Mouse (Mus musculus): ENCODE results near the gene Tnfrsf13b. TPM values are rescaled to one million over a fixed set of nuclear protein-coding genes. Genes with fewer than 3 reads are reported as not detected.
"Not testable (repeated sequence)": the region's sequence is repeated elsewhere in the genome, so short reads cannot be mapped to it uniquely, and the experiment has no call there.

The Tnfrsf13b gene
- polyA plus RNA-seq, 1 experiment from 2014 or later, result 1.0 TPM

DNA sequence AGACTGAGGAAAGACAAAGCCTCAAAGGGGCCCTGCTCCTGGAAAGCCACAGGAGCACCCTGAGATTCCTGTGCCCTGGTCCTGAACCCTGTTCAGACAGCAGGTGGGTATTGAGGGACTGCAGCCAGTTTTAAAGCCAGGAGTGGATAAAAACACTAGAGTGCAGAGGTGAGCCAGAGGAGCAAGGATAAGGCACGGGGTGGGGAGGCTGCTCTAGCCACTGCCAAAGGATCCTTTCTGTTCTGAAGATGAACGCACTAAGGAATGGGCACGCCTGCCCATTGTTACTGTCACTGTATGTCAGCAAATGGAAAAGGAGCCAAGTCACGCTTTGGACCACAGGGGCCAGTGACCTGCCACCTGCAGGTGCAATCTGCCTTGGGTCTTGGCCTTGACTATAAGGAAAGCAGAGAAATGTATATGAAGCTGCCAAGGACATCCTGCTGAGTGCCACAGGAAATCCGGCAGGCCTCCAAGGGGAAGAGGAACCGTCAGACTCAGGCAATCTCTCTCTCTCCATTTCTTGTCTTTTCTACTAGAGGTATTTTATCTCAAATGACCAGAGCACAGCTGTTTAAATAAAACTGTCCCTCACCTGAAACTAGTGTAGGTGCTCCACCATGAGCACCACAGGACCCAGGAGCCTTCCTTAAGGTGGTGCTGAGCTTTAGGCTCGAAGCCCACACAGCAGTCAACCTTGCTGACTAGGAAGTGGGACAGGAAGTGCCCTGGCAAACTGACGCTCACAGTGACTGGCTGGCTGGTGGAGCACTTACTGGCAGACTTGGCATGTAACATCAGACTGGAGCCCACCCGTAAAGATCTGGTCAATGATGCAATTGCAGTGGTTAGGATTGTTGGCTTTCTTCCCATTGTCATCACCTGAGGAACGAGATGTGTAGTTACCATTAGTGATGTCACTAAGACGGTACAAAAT, 33.5 kb downstream of the Tnfrsf13b start:
- Histone ChIP-seq H3K36me3 (ENCODE audit: control insufficient read depth, insufficient read depth, low read length) (peaks cover 53% of the 10 kb centered on the region), H3K27ac (ENCODE audit: low read depth, low read length) (no peak overlapping the region), H3K9me3 (ENCODE audit: control insufficient read depth, low read length) (no peaks in the 10 kb centered on the region), H3K4me2 (ENCODE audit: low read depth, low read length, severe bottlenecking) (no peak overlapping the region), H3K27me3 (ENCODE audit: control insufficient read depth, insufficient read depth, low read length) (no peaks in the 10 kb centered on the region), H3K9ac (ENCODE audit: low read length) (no peak overlapping the region), H3K4me3 (ENCODE audit: low read depth, low read length) (no peak overlapping the region), H3K4me1 (replicated peaks; ENCODE audit: control insufficient read depth, insufficient read depth, low read length) (no peaks in the 10 kb centered on the region)
- 85% methylated on average over 11 of the region's 11 CpGs for WGBS
- DNase-seq (ENCODE audit: low spot score) (no peak), ATAC-seq (replicated peaks; ENCODE audit: low FRiP score) (no peak)

DNA sequence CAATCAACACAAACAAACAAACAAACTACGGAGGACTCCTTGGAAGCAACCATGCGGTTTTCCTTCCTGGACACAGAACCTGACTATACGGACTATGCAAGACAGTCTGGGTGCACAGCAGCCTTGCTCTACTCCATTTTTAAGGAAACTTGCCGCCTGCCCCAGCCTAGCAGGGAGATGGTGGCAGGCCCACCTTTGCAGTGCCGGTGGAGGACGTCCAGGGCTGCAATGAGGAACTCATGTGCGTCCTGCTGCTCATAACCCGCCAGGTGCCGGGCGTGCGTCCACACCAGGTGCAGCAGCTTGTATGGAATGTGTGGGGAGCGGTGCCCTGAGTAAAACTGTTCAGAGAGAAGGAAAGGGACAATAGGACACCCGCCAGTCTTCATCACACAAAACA, 34.6 kb downstream of the Tnfrsf13b start:
- no peak for ATAC-seq (replicated peaks; ENCODE audit: low FRiP score)
- Histone ChIP-seq H3K27me3 (ENCODE audit: control insufficient read depth, insufficient read depth, low read length) (no peaks in the 10 kb centered on the region), H3K9ac (ENCODE audit: low read length) (no peak overlapping the region), H3K4me1 (replicated peaks; ENCODE audit: control insufficient read depth, insufficient read depth, low read length) (no peaks in the 10 kb centered on the region), H3K36me3 (ENCODE audit: control insufficient read depth, insufficient read depth, low read length) (peaks cover 47% of the 10 kb centered on the region), H3K4me2 (ENCODE audit: low read depth, low read length, severe bottlenecking) (no peak overlapping the region), H3K27ac (ENCODE audit: low read depth, low read length) (no peak overlapping the region), H3K9me3 (ENCODE audit: control insufficient read depth, low read length) (no peaks in the 10 kb centered on the region), H3K4me3 (ENCODE audit: low read depth, low read length) (no peak overlapping the region)
- 93% methylated on average over 13 of the region's 13 CpGs for WGBS
- no peak for DNase-seq (ENCODE audit: low spot score)

DNA sequence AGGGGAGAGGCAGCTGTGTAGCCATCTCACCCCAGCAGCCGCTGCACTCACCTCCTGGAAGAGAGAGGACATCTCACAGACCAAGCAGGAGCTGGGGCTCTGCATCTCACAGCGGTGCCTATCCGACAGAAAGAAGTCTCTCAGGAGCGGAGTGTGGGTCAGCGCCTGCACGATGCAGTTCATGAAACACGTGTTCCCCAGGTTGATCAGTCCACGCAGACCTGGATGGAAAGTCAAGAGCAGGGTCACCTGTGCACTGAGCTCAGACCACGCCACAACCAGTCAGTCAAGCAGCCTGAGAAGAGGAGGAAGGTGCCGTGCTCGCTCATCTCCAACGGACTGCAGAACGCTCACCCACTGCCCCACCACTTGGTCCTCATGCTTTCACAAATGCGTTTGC, 36.2 kb downstream of the Tnfrsf13b start:
- ATAC-seq (replicated peaks; ENCODE audit: low FRiP score), result no peak
- H3K4me2 ChIP-seq (ENCODE audit: low read depth, low read length, severe bottlenecking), result no peak overlapping the region
- no peak overlapping the region for H3K27ac ChIP-seq (ENCODE audit: low read depth, low read length)
- H3K27me3 ChIP-seq (ENCODE audit: control insufficient read depth, insufficient read depth, low read length), result no peaks in the 10 kb centered on the region
- peaks cover 43% of the 10 kb centered on the region for H3K36me3 ChIP-seq (ENCODE audit: control insufficient read depth, insufficient read depth, low read length)
- H3K9me3 ChIP-seq (ENCODE audit: control insufficient read depth, low read length), result no peaks in the 10 kb centered on the region
- H3K9ac ChIP-seq (ENCODE audit: low read length), result no peak overlapping the region
- no peak for DNase-seq (ENCODE audit: low spot score)
- no peak overlapping the region for H3K4me3 ChIP-seq (ENCODE audit: low read depth, low read length)
- WGBS, result 95% methylated on average over 14 of the region's 14 CpGs
- H3K4me1 ChIP-seq (replicated peaks; ENCODE audit: control insufficient read depth, insufficient read depth, low read length), result no peaks in the 10 kb centered on the region

DNA sequence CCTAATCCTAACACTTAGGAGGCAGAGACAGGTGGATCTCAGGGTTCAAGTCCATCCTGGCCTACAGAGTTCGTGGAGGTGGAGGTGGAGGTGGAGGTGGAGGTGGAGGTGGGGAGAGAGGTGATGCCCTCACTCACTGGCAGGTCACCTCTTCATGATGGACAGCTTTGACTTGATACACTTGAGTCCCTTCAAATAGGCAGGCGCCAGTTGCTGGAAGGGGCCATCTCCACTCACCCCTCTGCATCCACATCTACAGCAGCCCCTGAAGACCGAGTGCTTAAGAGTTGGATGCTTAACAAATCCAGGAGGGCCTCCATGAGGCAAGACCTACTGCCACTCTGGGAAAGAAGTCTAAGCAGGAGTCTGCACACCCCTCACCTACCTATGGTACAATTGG, 36.8 kb downstream of the Tnfrsf13b start:
- H3K9me3 ChIP-seq (ENCODE audit: control insufficient read depth, low read length), result no peaks in the 10 kb centered on the region
- no peaks in the 10 kb centered on the region for H3K4me1 ChIP-seq (replicated peaks; ENCODE audit: control insufficient read depth, insufficient read depth, low read length)
- DNase-seq (ENCODE audit: low spot score), result no peak
- H3K27me3 ChIP-seq (ENCODE audit: control insufficient read depth, insufficient read depth, low read length), result no peaks in the 10 kb centered on the region
- no peak for ATAC-seq (replicated peaks; ENCODE audit: low FRiP score)
- 92% methylated on average over 3 of the region's 3 CpGs for WGBS
- no peak overlapping the region for H3K9ac ChIP-seq (ENCODE audit: low read length)
- peaks cover 40% of the 10 kb centered on the region for H3K36me3 ChIP-seq (ENCODE audit: control insufficient read depth, insufficient read depth, low read length)
- no peak overlapping the region for H3K27ac ChIP-seq (ENCODE audit: low read depth, low read length)
- H3K4me3 ChIP-seq (ENCODE audit: low read depth, low read length), result no peak overlapping the region
- no peak overlapping the region for H3K4me2 ChIP-seq (ENCODE audit: low read depth, low read length, severe bottlenecking)

DNA sequence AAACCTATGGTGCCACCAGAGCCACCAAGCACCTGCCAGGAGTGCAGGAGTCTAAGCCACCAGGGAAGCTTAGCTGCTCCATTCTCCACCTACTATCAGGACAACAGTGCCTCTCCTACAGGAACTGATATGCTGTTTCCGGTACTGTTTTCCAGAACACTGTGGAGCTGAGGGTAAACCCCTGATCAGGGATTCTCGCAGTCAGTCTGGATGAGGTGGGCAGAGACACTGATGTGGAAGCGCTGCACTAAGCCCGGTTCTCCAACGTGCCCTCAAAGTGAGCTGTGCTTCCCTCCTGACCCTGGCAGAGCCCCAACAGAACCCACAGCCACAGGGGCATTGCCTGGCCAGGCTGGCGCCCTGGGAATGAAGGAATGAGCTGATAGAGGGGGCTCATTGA, 37.8 kb downstream of the Tnfrsf13b start:
- 92% methylated on average over 6 of the region's 6 CpGs for WGBS
- peaks cover 34% of the 10 kb centered on the region for H3K36me3 ChIP-seq (ENCODE audit: control insufficient read depth, insufficient read depth, low read length)
- no peak overlapping the region for H3K27ac ChIP-seq (ENCODE audit: low read depth, low read length)
- no peaks in the 10 kb centered on the region for H3K27me3 ChIP-seq (ENCODE audit: control insufficient read depth, insufficient read depth, low read length)
- no peaks in the 10 kb centered on the region for H3K4me1 ChIP-seq (replicated peaks; ENCODE audit: control insufficient read depth, insufficient read depth, low read length)
- no peak overlapping the region for H3K9ac ChIP-seq (ENCODE audit: low read length)
- ATAC-seq (replicated peaks; ENCODE audit: low FRiP score) (no peak), DNase-seq (ENCODE audit: low spot score) (no peak)
- H3K4me3 ChIP-seq (ENCODE audit: low read depth, low read length), result no peak overlapping the region
- H3K4me2 ChIP-seq (ENCODE audit: low read depth, low read length, severe bottlenecking), result no peak overlapping the region
- H3K9me3 ChIP-seq (ENCODE audit: control insufficient read depth, low read length), result no peaks in the 10 kb centered on the region

DNA sequence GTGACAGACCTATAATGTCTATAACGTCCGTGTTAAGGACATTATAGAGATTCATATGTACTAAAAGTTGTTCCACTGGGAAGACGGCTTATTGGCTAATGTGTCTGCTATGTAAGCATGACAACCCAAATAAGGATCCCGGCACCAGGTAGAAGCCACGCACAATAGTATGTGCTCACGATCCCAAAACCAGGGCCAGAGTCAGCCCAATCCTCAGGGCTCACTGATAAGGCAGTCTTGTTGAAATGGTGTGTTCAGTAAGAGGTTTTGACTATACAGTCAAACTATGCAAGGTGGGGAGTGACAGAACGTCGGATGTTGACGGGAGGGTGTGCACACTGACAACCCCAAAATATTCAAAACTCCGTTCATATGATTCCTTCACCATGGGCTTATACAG, 38.3 kb downstream of the Tnfrsf13b start:
- H3K27ac ChIP-seq (ENCODE audit: low read depth, low read length), result no peak overlapping the region
- no peak overlapping the region for H3K4me3 ChIP-seq (ENCODE audit: low read depth, low read length)
- no peaks in the 10 kb centered on the region for H3K9me3 ChIP-seq (ENCODE audit: control insufficient read depth, low read length)
- ATAC-seq (replicated peaks; ENCODE audit: low FRiP score), result no peak
- peaks cover 33% of the 10 kb centered on the region for H3K36me3 ChIP-seq (ENCODE audit: control insufficient read depth, insufficient read depth, low read length)
- H3K4me2 ChIP-seq (ENCODE audit: low read depth, low read length, severe bottlenecking), result no peak overlapping the region
- H3K27me3 ChIP-seq (ENCODE audit: control insufficient read depth, insufficient read depth, low read length), result no peaks in the 10 kb centered on the region
- no peak for DNase-seq (ENCODE audit: low spot score)
- H3K4me1 ChIP-seq (replicated peaks; ENCODE audit: control insufficient read depth, insufficient read depth, low read length), result no peaks in the 10 kb centered on the region
- WGBS, result 96% methylated on average over 10 of the region's 10 CpGs
- H3K9ac ChIP-seq (ENCODE audit: low read length), result no peak overlapping the region

DNA sequence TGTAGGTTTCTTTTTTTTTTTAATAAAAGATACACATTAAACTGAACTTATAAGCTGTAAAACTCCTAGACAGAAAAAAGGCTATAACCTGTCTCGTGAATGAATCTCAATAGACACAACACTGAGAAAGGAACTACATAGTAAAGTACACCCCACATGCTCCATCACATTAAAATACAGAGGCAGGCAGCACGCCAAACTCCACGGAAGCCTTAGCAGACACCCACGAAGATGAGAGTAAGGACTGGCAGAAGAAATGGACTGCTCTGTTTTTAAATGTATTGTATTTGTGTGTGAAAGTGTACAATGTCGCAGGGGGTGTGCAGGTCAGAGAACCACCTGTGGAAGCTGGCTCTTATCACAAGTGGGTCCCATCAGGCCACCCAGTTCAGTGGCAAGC, 43.6 kb downstream of the Tnfrsf13b start:
- H3K4me2 ChIP-seq (ENCODE audit: low read depth, low read length, severe bottlenecking), result no peak overlapping the region
- ATAC-seq (replicated peaks; ENCODE audit: low FRiP score), result no peak
- H3K4me1 ChIP-seq (replicated peaks; ENCODE audit: control insufficient read depth, insufficient read depth, low read length), result peaks cover 7% of the 10 kb centered on the region; the same call in 1 of the 2 replicates
- H3K4me3 ChIP-seq (ENCODE audit: low read depth, low read length), result no peak overlapping the region
- peaks cover 4% of the 10 kb centered on the region; the same call in 1 of the 2 replicates for H3K36me3 ChIP-seq (ENCODE audit: control insufficient read depth, insufficient read depth, low read length)
- no peaks in the 10 kb centered on the region for H3K27me3 ChIP-seq (ENCODE audit: control insufficient read depth, insufficient read depth, low read length)
- H3K9ac ChIP-seq (ENCODE audit: low read length), result no peak overlapping the region
- no peak for DNase-seq (ENCODE audit: low spot score)
- H3K9me3 ChIP-seq (ENCODE audit: control insufficient read depth, low read length), result no peaks in the 10 kb centered on the region
- WGBS, result 88% methylated on average over 5 of the region's 5 CpGs
- H3K27ac ChIP-seq (ENCODE audit: low read depth, low read length), result no peak overlapping the region

DNA sequence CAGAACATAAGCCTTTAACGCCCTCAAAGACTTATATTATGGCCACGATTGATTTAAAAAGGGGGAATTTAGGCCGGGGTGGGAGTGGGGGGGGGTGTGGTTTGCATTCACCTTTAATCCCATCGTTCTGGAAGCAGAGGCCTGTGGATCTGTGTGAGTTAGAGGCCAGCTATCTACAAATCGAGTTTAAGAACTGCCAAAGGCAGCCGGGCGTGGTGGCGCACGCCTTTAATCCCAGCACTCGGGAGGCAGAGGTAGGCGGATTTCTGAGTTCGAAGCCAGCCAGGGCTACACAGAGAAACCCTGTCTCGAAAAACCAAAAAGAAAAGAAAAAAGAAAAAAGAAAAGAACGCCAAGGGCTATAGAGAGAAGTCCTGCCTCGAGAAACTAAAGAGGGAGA, 46.9 kb downstream of the Tnfrsf13b start:
- not testable (repeated sequence) for H3K4me1 ChIP-seq (replicated peaks; ENCODE audit: control insufficient read depth, insufficient read depth, low read length); H3K27me3 ChIP-seq (ENCODE audit: control insufficient read depth, insufficient read depth, low read length); ATAC-seq (replicated peaks; ENCODE audit: low FRiP score); H3K36me3 ChIP-seq (ENCODE audit: control insufficient read depth, insufficient read depth, low read length); H3K9me3 ChIP-seq (ENCODE audit: control insufficient read depth, low read length); H3K27ac ChIP-seq (ENCODE audit: low read depth, low read length); DNase-seq (ENCODE audit: low spot score)
- Histone ChIP-seq H3K9ac (ENCODE audit: low read length) (peak overlapping the region; percentile 89), H3K4me2 (ENCODE audit: low read depth, low read length, severe bottlenecking) (peak overlapping the region; percentile 62), H3K4me3 (ENCODE audit: low read depth, low read length) (peak overlapping the region; percentile 68)
- 30% methylated on average over 15 of the region's 15 CpGs for WGBS

Measured in forebrain, embryonic 11.5 days (tissue).